Mouse (Mus musculus) gastrocnemius, adult 8-10 months (tissue): Measurements from ENCODE around the gene Capg. TPM values are rescaled to one million over a fixed set of nuclear protein-coding genes. Genes with fewer than 3 reads are reported as not detected.

Experiments used
- DNase-seq, 2 experiments: peaks; one replicate each; pipeline ENCODE4 v3.0.0; 2022; ENCODE audit warnings: low spot score in 2 of 2
- total RNA-seq, 4 experiments: library from RNA; stranded (reverse); gene quantifications; 2 replicates each; pipeline ENCODE4 v1.2.4; 2022

Gene Capg
- total RNA-seq, 4 experiments from 2014 or later: 8.5 to 12.4 (median 9.0) TPM

GRCm38 (mm10) chr6:72601732-72602131, 57.5 kb downstream of the Capg start:
- DNase-seq: peak; percentile 68 to 75

GRCm38 (mm10) chr6:72604066-72604465, 59.9 kb downstream of the Capg start:
- no peak for DNase-seq

GRCm38 (mm10) chr6:72607060-72607459, 62.9 kb downstream of the Capg start:
- no peak for DNase-seq

GRCm38 (mm10) chr6:72607676-72608075, 63.5 kb downstream of the Capg start:
- no peak for DNase-seq

GRCm38 (mm10) chr6:72608662-72609184, 64.5 kb downstream of the Capg start:
- no peak for DNase-seq

GRCm38 (mm10) chr6:72610261-72610660, 66.1 kb downstream of the Capg start:
- no peak for DNase-seq

Other genes with a start within 250 kb of the Capg start
- gene Sftpb, start 239.8 kb upstream of the Capg start, total RNA-seq: not detected
- gene Usp39, start 199.2 kb upstream of the Capg start, total RNA-seq: 10 to 100 TPM; 18.0 to 21.4 (median 19.6) TPM
- 1 to 10 TPM; 7.7 to 9.6 (median 8.8) TPM for gene 0610030E20Rik, start 197.1 kb upstream of the Capg start, total RNA-seq
- 10 to 100 TPM; 16.5 to 24.2 (median 20.8) TPM for gene Tmem150a, start 188.9 kb upstream of the Capg start, total RNA-seq
- gene Rnf181, start 177.4 kb upstream of the Capg start, total RNA-seq: 10 to 100 TPM; 23.5 to 29.8 (median 28.0) TPM
- gene Vamp5, start 163.9 kb upstream of the Capg start, total RNA-seq: 100 to 1,000 TPM; 103 to 116 (median 107) TPM
- gene Vamp8, start 153.7 kb upstream of the Capg start, total RNA-seq: 10 to 100 TPM; 37.1 to 47.8 (median 45.0) TPM
- gene Ggcx, start 130.1 kb upstream of the Capg start, total RNA-seq: 10 to 100 TPM; 10.3 to 13.5 (median 10.5) TPM
- gene Mat2a, start 104.8 kb upstream of the Capg start, total RNA-seq: 100 to 1,000 TPM in 2 of 4 experiments, 10 to 100 TPM in 2; 78.0 to 122 (median 99.0) TPM
- under 1 TPM; 0.29 to 0.61 (median 0.40) TPM for gene Sh2d6, start 22.7 kb upstream of the Capg start, total RNA-seq
- 1 to 10 TPM; 7.9 to 8.9 (median 8.2) TPM for gene Elmod3, start 54.0 kb downstream of the Capg start, total RNA-seq
- 10 to 100 TPM; 64.4 to 72.3 (median 68.1) TPM for gene Retsat, start 54.1 kb downstream of the Capg start, total RNA-seq
- gene Tgoln1, start 72.6 kb downstream of the Capg start, total RNA-seq: 10 to 100 TPM; 24.2 to 28.7 (median 25.4) TPM
- gene Tcf7l1, start 244.9 kb downstream of the Capg start, total RNA-seq: 1 to 10 TPM; 3.0 to 5.0 (median 4.2) TPM